Mouse (Mus musculus) hindlimb bud, embryonic 11.5 days (tissue): ENCODE results near the gene Casc3.

Experiments used
- DNase-seq: peaks from one replicate; pipeline ENCODE4 v3.0.0-alpha.2; 2012; ENCODE audit warnings: low read depth, low spot score; ENCODE audit errors: extremely low spot score

Casc3 gene

DNA sequence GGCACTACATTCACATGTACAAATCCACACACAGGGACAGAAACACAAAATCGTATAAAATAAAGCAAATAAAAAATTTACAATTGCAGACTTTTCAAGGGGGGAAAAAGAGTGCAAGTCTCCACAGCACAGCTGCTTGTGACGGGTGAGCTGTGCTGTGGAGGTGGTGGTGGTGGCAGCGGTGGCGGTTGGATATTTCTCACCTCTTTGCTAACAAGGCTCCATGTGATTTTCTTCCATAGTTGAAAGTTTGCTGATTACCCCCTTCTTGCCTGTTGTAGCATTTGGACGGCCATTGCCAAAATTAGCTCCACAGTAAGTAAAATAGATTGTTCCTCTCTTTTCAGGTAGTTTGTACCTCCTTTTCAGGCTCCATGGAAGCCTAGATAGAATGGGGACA is at the start of gene Casc3:
Gene Casc3, plus strand, starts transcription at position 301 of the 400 bp plus-strand sequence.
- no peak for DNase-seq

- DNase-seq = no peak
These were observed 48.9 kb upstream of the Casc3 start for GRCm38 (mm10) chr11:98755726-98756380.

DNA sequence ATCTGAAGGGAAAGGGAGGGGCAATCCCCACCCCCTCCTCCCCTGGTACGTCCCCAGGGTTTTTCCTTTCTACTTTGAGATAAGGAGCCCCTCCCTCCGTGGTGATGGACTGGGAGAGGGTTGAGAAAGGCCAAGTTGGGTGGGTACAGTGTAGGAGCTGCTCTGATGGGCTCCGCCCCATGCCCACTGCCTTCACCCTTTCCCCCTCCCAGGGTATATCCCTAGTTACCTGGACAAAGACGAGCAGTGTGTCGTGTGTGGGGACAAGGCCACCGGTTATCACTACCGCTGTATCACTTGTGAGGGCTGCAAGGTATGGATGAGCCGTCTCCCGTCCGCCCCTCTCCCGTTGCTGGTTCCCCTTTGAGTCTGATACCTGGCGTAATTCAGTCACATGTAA is 48.0 kb upstream of the Casc3 start:
- no peak for DNase-seq

DNA sequence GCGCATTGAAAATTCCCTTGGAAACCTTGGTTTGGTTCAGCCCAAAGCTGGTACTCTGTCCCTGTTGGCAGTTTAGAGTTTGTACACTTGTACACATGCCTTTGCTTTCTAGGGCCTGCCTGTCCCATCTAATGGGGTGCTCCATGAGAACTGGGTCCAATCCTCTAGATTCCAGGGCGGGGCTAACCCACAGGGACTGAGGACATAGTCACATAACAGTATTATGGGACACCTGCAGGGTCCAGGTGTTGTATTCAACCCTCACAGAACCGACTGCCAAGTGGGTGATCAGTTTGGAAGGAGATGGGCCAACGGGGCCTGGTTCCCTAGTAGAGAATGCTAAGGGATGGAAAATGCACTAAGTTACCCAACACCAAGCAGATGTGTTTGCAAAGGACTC is 42.8 kb upstream of the Casc3 start:
- DNase-seq = no peak

DNA sequence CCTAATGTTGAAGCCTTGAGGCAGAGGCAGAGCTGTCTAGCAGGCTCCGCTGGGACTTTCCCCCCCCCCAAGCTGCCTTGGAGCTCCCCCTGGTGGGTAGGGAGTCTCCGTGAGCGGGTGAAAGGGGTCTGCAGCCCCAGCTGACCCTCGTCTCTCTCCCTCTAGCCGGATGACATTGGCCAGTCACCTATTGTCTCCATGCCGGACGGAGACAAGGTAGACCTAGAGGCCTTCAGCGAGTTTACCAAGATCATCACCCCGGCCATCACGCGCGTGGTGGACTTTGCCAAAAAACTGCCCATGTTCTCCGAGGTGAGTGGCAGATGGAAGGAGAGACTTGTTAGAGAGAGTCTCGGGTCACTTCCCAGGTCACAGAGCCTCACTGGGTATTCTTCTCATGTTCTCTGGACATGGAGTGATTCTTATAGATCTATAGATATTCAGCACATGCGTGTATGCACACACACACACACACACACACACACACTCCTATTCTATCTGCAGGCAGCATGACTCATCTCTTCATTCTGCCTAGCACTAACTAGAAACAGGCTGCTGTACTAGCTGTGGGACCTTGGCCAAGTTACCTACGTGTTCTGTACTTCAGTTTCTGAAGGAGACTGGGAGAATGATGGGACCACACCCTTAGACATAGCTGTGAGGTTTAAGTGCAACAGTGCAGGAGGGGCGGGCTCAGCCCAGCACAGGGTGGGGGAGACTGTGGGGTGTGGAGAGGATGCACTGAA is 41.8 kb upstream of the Casc3 start:
- DNase-seq = no peak

DNA sequence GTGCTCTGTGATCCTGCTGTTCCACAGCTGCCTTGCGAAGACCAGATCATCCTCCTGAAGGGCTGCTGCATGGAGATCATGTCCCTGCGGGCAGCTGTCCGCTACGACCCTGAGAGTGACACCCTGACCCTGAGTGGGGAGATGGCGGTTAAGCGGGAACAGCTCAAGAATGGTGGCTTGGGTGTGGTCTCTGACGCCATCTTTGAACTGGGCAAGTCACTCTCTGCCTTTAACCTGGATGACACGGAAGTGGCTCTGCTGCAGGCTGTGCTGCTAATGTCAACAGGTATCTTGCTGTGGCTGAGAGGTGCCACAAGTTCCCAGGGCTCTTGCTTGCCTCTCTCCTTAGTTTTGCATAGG is 41.2 kb upstream of the Casc3 start:
- no peak for DNase-seq

GRCm38 (mm10) chr11:98764091-98764490 is 40.6 kb upstream of the Casc3 start:
- no peak for DNase-seq

- DNase-seq = no peak
These were observed 40.0 kb upstream of the Casc3 start for GRCm38 (mm10) chr11:98764746-98765145.

GRCm38 (mm10) chr11:98765421-98766309 is 39.0 kb upstream of the Casc3 start:
- no peak for DNase-seq

DNA sequence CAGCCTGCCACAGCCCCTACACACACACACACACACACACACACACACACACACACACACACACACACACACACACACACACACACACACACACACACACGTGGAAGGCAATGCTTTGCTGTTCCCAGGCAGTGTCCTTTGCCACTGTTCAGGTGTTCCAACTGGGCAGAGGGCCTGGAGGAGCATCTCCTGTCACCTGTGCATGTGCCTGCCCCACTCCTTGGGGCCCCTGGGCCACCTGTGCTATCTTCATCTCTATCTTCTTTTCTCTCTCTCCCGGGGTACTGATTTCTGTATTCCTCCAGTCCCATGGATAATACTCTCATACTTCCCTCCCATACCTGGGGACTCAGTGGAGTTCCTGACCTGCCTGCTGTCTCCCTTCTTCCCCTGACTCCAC is 38.4 kb upstream of the Casc3 start:
- DNase-seq = no peak

DNA sequence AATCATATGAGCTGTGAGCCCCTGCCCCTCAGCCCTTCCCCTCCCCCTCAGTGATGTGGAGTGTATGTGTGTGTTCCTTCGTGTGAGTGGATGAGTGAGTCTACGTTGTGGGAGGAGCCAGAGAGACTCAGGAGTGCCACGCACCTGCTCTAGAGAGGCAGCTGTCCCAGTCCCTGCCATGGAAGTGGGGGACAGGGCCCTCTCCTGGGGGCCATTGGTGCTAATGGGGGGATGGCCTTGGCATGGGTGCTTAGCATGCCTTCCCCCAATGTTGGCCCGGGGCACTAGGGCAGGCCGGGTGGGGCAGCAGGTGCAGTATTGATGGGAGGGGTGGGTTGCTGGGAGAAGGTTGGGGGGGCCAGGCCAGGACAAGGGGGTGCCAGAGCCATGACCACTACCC is 37.9 kb upstream of the Casc3 start:
- no peak for DNase-seq

DNA sequence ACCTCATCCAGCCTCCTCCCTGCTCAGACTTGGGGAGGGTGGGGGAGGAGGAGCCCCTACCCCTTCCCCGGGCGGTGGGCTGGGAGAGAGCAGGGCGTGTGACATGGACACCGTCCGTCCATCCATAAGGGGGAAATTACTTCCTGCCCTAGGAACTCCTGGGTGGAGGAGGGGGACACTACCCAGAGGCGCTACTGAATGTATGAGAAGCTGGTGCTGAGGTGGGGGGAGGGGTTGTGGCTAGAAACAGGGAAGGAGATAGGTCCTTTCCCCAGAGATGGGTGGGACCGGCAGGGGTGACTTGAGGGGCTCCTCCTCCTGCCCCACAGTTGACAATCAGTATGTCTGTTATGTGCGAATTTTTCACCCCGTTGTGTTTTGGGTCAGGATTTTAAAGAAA is 37.4 kb upstream of the Casc3 start:
- DNase-seq = no peak

- no peak for DNase-seq
These were observed 37.0 kb upstream of the Casc3 start for GRCm38 (mm10) chr11:98767713-98768112.

GRCm38 (mm10) chr11:98768127-98769006 is 36.3 kb upstream of the Casc3 start:
- no peak for DNase-seq

DNA sequence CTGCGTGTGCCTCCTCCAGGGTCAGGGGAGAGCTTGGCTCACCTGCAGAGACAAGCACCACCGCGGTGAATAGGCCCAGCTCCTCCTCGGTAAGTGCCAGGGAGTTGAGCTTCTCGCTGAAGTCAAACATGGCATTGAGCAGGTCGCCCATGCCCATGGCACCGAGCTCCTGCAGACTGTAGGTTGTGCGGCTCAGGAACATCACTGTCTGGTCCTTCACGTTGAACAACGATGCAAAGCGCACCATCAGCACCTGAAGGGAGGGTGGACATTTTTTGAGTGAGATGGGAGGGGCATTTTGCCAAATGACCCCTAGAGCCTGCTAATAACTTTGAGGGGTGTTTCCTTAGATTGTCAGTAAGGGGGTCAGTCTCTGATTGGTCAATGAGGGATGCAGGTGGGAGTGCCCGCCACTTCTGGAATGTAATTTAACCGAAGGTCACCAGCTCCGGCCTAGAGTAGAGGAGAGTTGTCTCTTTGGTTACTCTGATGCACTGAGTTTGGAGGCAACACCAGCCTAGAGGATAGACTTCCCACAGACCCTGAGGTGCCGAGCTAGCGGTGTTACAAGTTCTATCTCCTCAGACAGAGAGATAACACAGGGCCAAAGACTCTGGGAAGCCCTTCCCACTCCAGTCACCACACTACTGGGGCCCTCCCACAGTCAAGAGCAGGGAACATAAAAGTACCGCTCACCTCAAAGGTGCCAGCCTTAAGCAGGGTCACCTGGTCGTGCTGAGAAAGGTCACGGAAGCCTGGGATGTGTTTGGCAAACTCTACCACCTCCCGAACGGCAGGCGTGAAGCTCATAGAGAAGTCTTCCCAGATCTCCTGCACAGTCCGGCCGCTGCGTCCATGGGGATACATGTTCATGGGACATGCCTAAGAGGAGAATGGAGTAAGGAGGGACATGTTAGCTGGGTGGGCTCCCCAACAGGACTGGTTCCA is 35.4 kb upstream of the Casc3 start:
- no peak for DNase-seq

- DNase-seq = no peak
These were observed 34.4 kb upstream of the Casc3 start for GRCm38 (mm10) chr11:98770096-98770975.

DNA sequence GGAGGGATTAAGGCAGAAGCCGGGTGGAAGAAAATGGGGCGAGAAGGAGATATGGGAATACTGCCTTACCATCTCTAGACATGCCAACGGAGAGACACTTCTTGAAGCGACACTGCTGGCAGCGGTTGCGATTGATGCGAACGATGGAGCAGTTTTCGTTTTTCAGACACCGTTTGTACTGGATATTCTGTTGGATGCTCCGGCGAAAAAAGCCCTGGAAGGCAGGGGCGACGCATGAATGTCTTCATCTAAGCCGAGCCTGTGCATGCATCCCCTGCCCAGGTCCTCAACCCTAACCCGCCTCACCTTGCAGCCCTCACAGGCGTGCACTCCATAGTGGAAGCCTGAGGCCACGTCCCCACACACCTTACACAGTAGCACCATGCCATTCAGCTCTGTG is 33.6 kb upstream of the Casc3 start:
- DNase-seq = no peak

DNA sequence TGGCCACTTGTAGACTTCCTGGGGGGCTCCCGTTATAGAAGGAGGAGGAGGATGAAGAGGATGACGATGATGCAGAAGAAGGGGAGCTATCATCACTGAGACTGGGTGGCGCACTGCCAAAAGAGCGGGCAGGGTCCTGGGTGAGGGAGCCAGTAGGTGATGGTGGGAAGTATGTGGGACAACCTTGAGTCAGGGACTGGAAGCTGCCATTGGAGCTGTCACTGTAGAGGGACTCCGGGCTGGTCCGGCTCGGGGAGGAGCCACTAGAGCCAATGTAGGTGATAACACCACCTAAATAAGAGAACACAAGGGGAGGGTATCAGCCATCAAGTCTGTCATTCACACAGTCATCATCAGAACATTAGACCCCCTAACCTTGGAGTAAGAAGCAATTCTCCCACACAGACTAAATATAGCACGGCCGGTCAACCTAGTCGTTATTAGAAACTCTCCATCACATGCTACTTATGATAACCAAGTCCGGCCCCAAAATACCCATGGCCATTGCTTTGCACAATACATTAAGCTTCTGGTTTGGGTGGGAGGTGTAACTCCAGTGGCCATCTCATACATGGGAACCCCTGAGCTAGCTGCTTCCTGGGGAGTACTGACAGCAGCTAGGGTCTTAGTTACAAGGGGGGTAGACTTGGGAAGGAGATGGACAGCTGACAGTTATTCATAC is 32.7 kb upstream of the Casc3 start:
- no peak for DNase-seq
